31 mouse cellular contexts compared by ENCODE assay signal in the genomic region with DNA sequence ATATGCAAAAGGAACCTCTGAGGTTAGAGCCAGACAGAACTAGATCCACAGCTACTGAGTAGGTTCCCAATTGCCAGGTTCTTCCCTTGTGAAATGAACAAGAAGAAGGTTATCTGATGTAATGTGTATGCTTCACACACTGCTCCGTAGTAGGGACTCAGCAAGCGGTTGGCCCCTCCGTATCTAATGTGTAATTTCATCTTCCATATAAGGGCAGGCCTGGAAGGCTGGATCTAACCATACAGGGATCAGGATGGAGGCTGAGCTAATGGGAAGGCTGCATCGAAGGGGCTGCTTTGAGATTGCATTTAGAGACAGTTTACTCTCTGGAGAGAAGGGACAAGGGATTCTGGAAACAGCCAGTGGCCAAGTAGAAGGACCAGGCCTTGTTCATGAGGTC. TPM values are rescaled to one million over a fixed set of nuclear protein-coding genes. Genes with fewer than 3 reads are reported as not detected.
"Had no signal": no experiment of that assay in that cellular context is flagged by ENCODE, and none has a peak within 500 bp of the region (broad histone marks: within the 10 kb centered on the region; RNA-seq: fewer than 3 reads in every experiment).

No protein-coding gene starts in this region.

- H3K9me3 ChIP-seq: limb, embryonic 12.5 days; liver, embryonic 12.5 days; liver, embryonic 15.5 days; neural tube, embryonic 12.5 days; neural tube, embryonic 15.5 days; stomach, embryonic 15.5 days had no signal

- H3K27ac ChIP-seq: layer of hippocampus, adult 2 months; limb, embryonic 12.5 days; liver, embryonic 12.5 days; liver, embryonic 15.5 days; neural tube, embryonic 12.5 days; neural tube, embryonic 15.5 days; stomach, embryonic 15.5 days had no signal

- ATAC-seq: intestine, embryonic 16.5 days; liver, embryonic 12.5 days had no signal

- H3K36me3 ChIP-seq: limb, embryonic 12.5 days; liver, embryonic 12.5 days; liver, embryonic 15.5 days; neural tube, embryonic 12.5 days; neural tube, embryonic 15.5 days; stomach, embryonic 15.5 days had no signal

- H3K4me2 ChIP-seq: limb, embryonic 12.5 days; liver, embryonic 12.5 days; liver, embryonic 15.5 days; midbrain, embryonic 11.5 days; neural tube, embryonic 12.5 days; neural tube, embryonic 15.5 days; stomach, embryonic 15.5 days had no signal

- H3K4me1 ChIP-seq: liver, embryonic 15.5 days; stomach, embryonic 15.5 days had no signal

- DNase-seq: kidney, adult 18-20 months; kidney, adult 9 months; kidney, postnatal 14 days; kidney, postnatal 4 days; layer of hippocampus, adult 9-11 months; liver; lung, adult 18-20 months; lung, postnatal 10 days; midbrain, embryonic 14.5 days; right cerebral cortex, adult 18-20 months; right cerebral cortex, postnatal 14 days; right cerebral cortex, postnatal 4 days; thymus, adult 2 months; thymus, postnatal 14 days; thymus, postnatal 4 days had no signal

- H3K9ac ChIP-seq: limb, embryonic 12.5 days; liver, embryonic 12.5 days; liver, embryonic 15.5 days; neural tube, embryonic 12.5 days; neural tube, embryonic 15.5 days; stomach, embryonic 15.5 days had no signal

- H3K4me3 ChIP-seq: layer of hippocampus, adult 2 months; limb, embryonic 12.5 days; liver, embryonic 12.5 days; liver, embryonic 15.5 days; neural tube, embryonic 12.5 days; neural tube, embryonic 15.5 days; stomach, embryonic 15.5 days had no signal

RNA-seq across cellular contexts. Expression of gene Vsig8, which starts 12.0 kb away (rescaled TPM):
- total RNA-seq: megakaryocyte progenitor cell, adult 5-6 weeks; megakaryocyte-erythroid progenitor cell, adult 5-6 weeks had no signal
- polyA plus RNA-seq: limb, embryonic 12.5 days; liver, embryonic 12.5 days; liver, embryonic 15.5 days had no signal

RNA-seq across cellular contexts. Expression of gene Slamf8, which starts 22.6 kb away (rescaled TPM):
- total RNA-seq: layer of hippocampus, adult 2 months; layer of hippocampus, postnatal 25 days; left cerebral cortex, adult 18-20 months; left cerebral cortex, postnatal 25 days; megakaryocyte progenitor cell, adult 5-6 weeks; megakaryocyte-erythroid progenitor cell, adult 5-6 weeks; midbrain, postnatal 0 days had no signal
- polyA plus RNA-seq: limb, embryonic 12.5 days; liver, embryonic 12.5 days; midbrain, embryonic 11.5 days; midbrain, postnatal 0 days; neural tube, embryonic 12.5 days; neural tube, embryonic 15.5 days had no signal

RNA-seq across cellular contexts. Expression of gene Fcrl6, which starts 34.6 kb away (rescaled TPM):
- total RNA-seq: layer of hippocampus, adult 2 months; layer of hippocampus, postnatal 25 days; left cerebral cortex, adult 18-20 months; left cerebral cortex, postnatal 25 days; megakaryocyte progenitor cell, adult 5-6 weeks; megakaryocyte-erythroid progenitor cell, adult 5-6 weeks had no signal
- polyA plus RNA-seq: intestine, embryonic 16.5 days; kidney, embryonic 16.5 days; liver, embryonic 12.5 days; liver, embryonic 15.5 days; stomach, embryonic 15.5 days; thymus, adult 2 months had no signal

RNA-seq across cellular contexts. Expression of gene Cfap45, which starts 47.2 kb away (rescaled TPM):
- total RNA-seq: megakaryocyte progenitor cell, adult 5-6 weeks had no signal
